Mouse (Mus musculus): ENCODE data around the gene Metap2. TPM values are rescaled to one million over a fixed set of nuclear protein-coding genes. Genes with fewer than 3 reads are reported as not detected.
"Not testable (repeated sequence)": the region's sequence is repeated elsewhere in the genome, so short reads cannot be mapped to it uniquely, and the experiment has no call there.

The Metap2 gene
- total RNA-seq, 2 experiments from 2014 or later = 112 to 125 TPM

DNA sequence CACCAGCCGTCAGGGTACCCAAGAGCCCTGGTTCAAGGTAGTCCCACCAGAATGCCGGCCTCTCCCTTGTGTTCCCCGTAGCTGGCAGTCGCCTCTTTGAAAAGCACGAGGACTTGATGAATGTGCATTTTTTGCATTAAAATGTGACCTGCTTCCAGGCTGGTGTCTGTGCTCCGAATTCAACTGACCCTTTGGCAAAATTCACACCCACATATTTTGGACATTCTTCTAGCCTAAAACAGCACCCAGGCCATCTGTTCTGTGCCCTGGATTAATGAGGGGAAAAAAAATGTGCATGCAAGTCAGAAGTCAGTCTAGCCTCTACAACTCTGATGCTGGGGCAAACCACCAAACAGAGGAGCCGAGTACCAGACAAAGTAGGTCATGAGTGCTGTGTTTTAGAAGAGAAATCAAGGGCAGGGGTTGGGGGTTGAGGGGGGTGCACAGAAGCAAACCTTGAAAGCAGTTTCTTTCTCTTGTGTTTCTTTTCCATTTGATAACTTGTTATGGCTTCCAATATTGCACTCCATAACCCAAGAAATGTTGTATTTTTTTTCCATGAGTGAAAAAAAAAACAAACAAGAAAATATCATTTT is 86.2 kb downstream of the Metap2 start:
- intact Hi-C loops (cut with DNase I) = no loop called here
- DNase-seq (ENCODE audit: low spot score in 2 of 2) = no peak

DNA sequence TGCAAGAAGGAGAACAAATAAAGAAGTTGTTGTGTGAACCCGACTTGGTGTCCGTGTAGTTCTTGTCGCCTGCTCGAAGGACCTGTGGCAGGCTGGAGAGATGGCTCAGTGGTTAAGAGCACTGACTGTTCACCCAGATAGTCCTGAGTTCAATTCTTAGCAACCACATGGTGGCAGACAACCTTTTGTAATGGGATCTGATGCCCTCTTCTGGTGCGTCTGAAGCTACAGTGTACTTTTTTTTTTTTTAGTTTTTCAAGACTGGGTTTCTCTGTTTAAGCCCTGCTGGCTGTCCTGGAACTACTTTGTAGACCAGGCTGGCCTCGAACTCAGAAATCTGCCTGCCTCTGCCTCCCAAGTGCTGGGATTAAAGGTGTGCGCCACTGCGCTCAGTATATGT is 87.5 kb downstream of the Metap2 start:
- intact Hi-C loops (cut with DNase I); DNase-seq (ENCODE audit: low spot score in 2 of 2): not testable (repeated sequence)

Other genes starting within 250 kb of the Metap2 start
- gene Usp44, start 65.5 kb downstream of the Metap2 start, total RNA-seq (2021) = not detected
- 10 to 100 TPM; 74.9 to 82.3 TPM for gene Vezt, start 138.7 kb upstream of the Metap2 start, total RNA-seq (2021)
- 10 to 100 TPM in 1 of 2 experiments, 1 to 10 TPM in 1; 8.8 to 10.6 TPM for gene Fgd6, start 138.9 kb upstream of the Metap2 start, total RNA-seq (2021)